Mouse (Mus musculus) lung, postnatal 0 days (tissue): ENCODE measurements around the gene Gamt.

Experiments used
- CTCF ChIP-seq: IDR thresholded peaks from 2 replicates; pipeline ENCODE4 v1.5.1; 2016; ENCODE audit warnings: antibody characterized with exemption, mild to moderate bottlenecking
- EP300 ChIP-seq: IDR thresholded peaks from 2 replicates; pipeline ENCODE4 v1.6.1; 2016; ENCODE audit warnings: antibody characterized with exemption, mild to moderate bottlenecking, control low read depth

- TF ChIP-seq EP300, result no peak
- no peak for TF ChIP-seq CTCF
These were observed 10.5 kb upstream of the Gamt start for GRCm38 (mm10) chr10:80271186-80271843.
